Mouse (Mus musculus) lung, postnatal 25 days (tissue): ENCODE measurements at regions not wholly inside any gene's neighbourhood (a gene's known extent, or its start where the extent isn't known, plus 50 kb on each side); places are given as distances from the start of the nearest gene placed in this dataset.
A peak's percentile ranks its signal among the peaks of the same experiment; 100 is the strongest.

Source experiments
- DNase-seq: peaks from one replicate; pipeline ENCODE4 v3.0.0; 2022; ENCODE audit warnings: low spot score

DNA sequence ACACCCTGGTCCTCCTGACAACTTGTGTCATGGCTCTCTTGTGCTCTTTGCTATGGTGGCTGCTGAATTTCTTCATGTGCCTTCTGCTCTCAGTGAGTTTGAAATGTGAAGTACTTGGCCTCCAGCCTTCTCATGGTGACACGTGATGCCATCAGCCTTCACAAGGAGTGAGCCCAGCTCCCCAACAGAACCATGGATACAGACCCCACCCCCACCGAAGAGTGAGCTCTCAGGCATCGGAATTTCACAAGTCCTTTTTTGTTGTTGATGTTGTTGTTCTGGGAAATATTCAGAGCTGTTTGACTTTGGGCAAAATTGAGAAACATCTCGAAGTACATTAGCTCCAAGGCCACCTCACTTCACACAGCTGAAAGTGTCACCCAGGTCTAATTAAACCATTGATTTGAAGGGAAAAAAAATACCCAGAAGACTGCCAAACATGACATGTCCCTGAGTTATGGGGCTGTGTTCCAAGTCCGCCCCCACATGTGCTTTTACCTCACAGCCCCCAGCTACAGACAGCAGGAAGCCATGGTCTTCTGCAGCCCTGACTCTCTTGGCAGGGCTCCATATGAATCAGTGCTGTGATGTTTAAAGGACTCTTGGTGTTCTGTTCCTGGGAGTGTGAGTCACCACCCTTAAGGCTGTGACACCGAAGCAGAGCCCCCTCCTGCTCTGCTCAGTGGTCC lies 205.2 kb upstream of the A230072I06Rik start:
- DNase-seq: peak; percentile 74

GRCm38 (mm10) chr8:12075943-12076342 lies 202.7 kb upstream of the A230072I06Rik start:
- no peak for DNase-seq

GRCm38 (mm10) chr8:12076811-12077375 lies 201.7 kb upstream of the A230072I06Rik start:
- no peak for DNase-seq

GRCm38 (mm10) chr8:12077896-12078295 lies 200.7 kb upstream of the A230072I06Rik start:
- no peak for DNase-seq

GRCm38 (mm10) chr8:12078679-12079566 lies 199.7 kb upstream of the A230072I06Rik start:
- no peak for DNase-seq

DNA sequence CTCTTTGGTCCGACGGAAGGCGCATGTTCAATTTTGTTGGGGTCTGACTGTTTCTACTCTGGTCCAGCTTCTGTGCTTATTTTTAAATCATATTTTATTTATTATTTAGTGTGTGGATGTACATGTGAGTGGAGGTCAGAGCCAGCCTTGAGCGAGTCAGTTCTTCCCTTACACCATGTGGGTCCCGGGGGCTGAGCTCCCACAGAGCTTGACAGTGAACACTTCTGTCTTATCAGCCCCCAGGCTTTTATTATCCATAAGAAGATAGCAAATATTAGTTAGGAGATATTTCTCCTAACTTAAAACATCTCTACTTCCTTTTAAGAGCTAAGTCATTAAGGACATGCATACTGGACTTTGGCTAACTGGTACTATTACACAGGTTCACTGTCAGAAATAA lies 197.1 kb upstream of the A230072I06Rik start:
- no peak for DNase-seq

DNA sequence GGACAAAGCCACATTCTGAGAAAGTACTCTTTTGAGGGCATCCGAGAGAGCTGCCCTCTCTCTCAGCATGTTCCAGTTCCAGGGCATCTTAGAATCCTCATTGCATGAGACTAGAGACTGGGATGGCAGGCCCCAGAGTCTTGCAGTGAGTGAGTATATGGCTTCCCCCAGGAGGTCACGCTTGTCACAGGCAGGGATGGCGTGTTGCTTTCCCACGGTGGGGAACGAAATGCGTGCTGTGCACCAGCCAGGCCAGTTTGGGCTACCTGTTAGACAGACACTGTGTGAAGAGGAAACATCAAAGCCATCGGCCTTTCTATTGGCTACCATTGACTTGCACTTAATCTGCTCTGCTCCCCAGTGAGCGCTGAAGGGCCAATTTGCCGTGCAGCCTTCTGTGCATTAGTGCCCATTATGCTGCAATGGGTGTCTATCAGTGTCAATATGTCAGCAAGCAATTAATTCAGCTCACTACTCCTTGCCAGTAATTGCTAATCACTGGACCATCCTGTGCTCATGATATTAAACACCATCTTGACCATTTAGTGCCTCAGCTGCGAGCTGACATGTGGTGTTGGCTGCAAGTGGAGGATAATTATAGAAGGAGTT lies 191.3 kb upstream of the A230072I06Rik start:
- DNase-seq: no peak

GRCm38 (mm10) chr8:12100145-12100544 lies 178.5 kb upstream of the A230072I06Rik start:
- no peak for DNase-seq

DNA sequence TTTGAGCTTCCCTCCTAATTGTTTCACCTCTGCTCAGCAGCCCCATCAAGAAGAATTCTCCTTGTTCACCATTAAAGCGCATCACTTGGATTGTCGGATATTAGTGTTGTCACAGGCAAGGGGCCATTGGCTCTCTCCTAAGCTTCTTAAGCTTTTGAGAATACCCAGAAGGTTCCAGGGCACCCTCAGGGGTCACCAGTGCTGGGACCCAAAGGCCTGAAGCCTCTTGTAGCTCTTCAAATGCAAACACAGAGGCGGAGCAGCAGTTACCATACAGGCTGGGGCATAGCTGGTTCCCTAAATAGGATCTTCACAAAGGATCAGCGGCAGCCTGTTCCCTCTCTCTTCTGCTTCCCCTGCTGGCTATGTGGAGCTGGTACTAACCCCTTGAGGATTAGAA lies 175.3 kb upstream of the A230072I06Rik start:
- no peak for DNase-seq

GRCm38 (mm10) chr8:12105106-12105901 lies 173.3 kb upstream of the A230072I06Rik start:
- no peak for DNase-seq

GRCm38 (mm10) chr8:12108578-12108977 lies 170.0 kb upstream of the A230072I06Rik start:
- DNase-seq: no peak

GRCm38 (mm10) chr8:12111626-12112025 lies 167.0 kb upstream of the A230072I06Rik start:
- DNase-seq: no peak

- no peak for DNase-seq
These were observed 165.6 kb upstream of the A230072I06Rik start for GRCm38 (mm10) chr8:12113023-12113422.

DNA sequence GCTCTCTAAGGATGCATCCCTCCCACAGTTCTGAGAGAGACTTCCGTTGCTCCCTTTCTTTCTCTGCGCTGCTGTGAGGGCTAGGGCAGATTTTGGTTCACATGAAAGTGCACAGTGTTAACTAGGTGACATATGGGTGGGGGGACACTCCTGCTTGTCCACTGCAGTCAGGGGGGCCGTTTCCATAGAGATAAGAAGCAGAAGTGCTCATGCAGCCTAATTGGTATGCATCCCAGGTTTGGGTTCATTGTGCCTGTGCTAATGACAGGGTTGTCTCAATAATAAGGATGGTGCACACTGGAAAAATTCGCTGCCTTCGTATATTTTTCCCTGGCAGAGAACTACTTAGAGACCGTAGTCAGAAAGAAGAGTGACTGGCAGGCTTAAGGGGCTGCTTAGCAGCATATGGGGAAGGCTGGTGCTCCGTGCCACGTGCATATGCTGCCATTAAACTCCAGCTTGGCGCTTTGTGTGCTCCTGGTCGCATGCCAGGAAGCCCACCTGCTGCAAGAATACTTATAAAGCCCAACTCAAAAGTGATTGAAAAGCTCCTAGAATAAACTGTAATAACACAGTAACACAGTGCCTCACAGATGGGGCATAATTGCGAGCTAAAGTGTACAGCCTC lies 152.1 kb upstream of the A230072I06Rik start:
- no peak for DNase-seq

DNA sequence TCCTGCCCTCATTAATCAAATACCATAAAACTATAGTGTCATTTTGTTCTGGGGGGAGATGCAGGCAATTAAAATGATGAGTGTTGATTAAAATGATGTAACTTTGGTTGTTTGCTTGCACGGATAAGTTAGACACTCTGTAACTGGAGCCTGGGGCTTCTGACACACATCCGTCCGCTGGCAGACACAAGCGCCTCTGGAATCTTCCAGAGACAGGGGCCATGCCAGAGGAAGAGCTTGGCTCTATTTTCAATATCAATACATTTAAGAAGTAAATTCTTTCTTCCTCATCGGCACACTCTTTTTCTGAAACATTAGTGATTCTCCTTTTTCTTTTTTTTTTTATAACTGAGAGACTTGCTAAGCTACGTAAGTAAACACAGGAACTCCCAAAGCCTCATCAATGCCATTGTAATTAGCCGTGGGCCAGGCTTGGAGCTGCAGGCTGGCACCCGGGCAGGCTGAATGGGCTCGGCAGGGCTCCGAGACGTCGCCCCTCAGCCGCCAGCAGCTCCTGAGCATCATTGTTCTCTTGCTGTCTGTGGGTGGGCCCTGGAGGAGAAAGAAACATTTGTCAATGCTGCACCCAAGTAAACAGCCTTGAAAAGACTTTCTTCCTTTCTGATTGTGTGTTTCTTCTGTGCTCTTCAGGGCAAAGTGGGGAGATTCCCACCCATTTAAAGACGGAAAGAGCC lies 151.4 kb upstream of the A230072I06Rik start:
- DNase-seq: peak; percentile 21

GRCm38 (mm10) chr8:12127801-12128490 lies 150.7 kb upstream of the A230072I06Rik start:
- DNase-seq: no peak

DNA sequence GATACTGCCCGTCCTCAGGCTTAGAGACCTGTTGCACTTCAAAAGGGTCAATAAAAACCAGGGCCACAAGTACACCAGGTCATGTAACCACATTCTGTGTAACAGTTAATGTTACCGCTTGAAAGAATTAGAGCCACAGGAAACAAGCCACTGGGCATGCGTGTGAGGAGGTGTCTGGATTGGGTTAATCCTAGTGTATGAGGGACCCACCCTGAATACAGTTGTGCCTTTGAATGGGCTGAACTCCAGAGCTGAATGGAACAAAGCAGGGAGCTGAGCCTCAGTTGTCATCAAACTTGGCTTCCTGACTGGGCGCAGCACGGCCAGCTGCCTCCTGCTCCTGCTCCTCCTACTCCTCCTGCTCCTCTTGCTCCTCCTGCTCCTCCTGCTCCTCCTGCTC lies 148.0 kb upstream of the A230072I06Rik start:
- no peak for DNase-seq

GRCm38 (mm10) chr8:12134200-12134599 lies 144.4 kb upstream of the A230072I06Rik start:
- no peak for DNase-seq

GRCm38 (mm10) chr8:12135392-12136177 lies 143.0 kb upstream of the A230072I06Rik start:
- DNase-seq: no peak
